Mouse (Mus musculus) kidney, adult 2 months (tissue): Measurements from ENCODE around the gene Prss42.

ENCODE experiments used
- CTCF ChIP-seq: fragments of 200-500 bp; conservative IDR thresholded peaks from 2 replicates; pipeline ENCODE4 v1.5.1; 2011; ENCODE audit warnings: low read depth, mild to moderate bottlenecking, control low read depth, low read length, moderate library complexity, mixed read lengths; ENCODE audit not compliant: insufficient read depth, insufficient read length
- POLR2A ChIP-seq: fragments of 200-500 bp; IDR thresholded peaks from one replicate; pipeline ENCODE4 v1.6.1; 2011; ENCODE audit warnings: low read depth, low read length, control low read depth

DNA sequence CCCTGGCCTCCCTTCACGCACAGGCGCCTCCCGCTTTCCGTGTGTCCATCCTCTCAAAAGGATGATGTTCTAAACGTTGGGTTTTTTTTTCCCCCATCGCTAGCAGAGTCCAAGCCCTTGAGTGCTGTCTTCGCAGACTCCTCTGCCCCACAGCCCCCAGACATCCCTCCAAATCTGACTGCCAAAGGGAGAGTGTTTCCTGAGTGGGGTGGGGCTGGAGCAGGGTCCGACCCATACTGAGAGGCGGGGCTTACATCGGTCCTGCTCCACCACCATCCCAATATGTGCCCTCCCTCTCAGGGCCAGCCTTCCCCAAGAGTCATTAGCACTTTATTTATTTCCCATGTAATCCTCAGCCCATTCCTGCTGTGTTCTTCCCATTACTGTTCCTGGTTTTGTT lies 37.0 kb downstream of the Prss42 start:
- TF ChIP-seq POLR2A (no peak), CTCF (no peak)
